Mouse (Mus musculus): ENCODE measurements around the gene Zbtb20. TPM values are rescaled to one million over a fixed set of nuclear protein-coding genes. Genes with fewer than 3 reads are reported as not detected.

Gene Zbtb20
- polyA plus RNA-seq, 1 experiment from 2014 or later, result 35.1 TPM

DNA sequence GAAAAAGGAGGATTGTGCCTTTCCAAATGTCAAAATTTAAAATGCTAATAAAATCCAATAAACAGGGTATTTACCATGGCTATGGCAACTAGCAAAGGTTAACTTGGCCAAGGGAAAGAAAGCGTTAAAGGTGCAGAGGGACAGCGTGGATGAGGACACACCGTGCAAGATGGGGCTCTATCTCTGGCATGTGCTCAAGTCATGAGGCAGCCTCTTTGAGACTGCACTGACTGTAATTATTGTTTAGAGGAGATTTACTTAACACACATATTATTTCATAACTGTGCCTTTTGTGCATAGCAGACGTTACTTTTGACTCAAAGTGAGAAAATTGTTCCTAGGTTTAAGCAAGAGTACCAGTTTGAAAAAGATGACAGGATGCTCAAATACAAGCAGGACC lies 554.3 kb downstream of the Zbtb20 start:
- no peaks in the 10 kb centered on the region for H3K36me3 ChIP-seq (ENCODE audit: control insufficient read depth, insufficient read depth, low read length)
- no peak for ATAC-seq (ENCODE audit: insufficient number of reproducible peaks, insufficient read depth, low FRiP score, low read depth)
- no peak overlapping the region for H3K9ac ChIP-seq (replicated peaks; ENCODE audit: low read depth, low read length)
- whole genome bisulfite sequencing, result 81% methylated on average over 4 of the region's 4 CpGs
- H3K4me1 ChIP-seq (ENCODE audit: control insufficient read depth, insufficient read depth, low read length), result no peaks in the 10 kb centered on the region
- H3K9me3 ChIP-seq (ENCODE audit: control insufficient read depth, low read depth, low read length), result no peaks in the 10 kb centered on the region
- H3K27me3 ChIP-seq (ENCODE audit: control insufficient read depth, insufficient read depth, low read length), result no peaks in the 10 kb centered on the region
- H3K4me2 ChIP-seq (replicated peaks; ENCODE audit: low read depth, low read length), result no peak overlapping the region
- H3K4me3 ChIP-seq (ENCODE audit: low read depth, low read length), result no peak overlapping the region
- H3K27ac ChIP-seq (ENCODE audit: low read length), result no peak overlapping the region

GRCm38 (mm10) chr16:43431514-43432371 lies 556.1 kb downstream of the Zbtb20 start:
- no peak for ATAC-seq (ENCODE audit: insufficient number of reproducible peaks, insufficient read depth, low FRiP score, low read depth)
- no peak overlapping the region for H3K9ac ChIP-seq (replicated peaks; ENCODE audit: low read depth, low read length)
- 79% methylated on average over 5 of the region's 5 CpGs for WGBS

GRCm38 (mm10) chr16:43434941-43435340 lies 559.3 kb downstream of the Zbtb20 start:
- WGBS, result 56% methylated on average over 3 of the region's 3 CpGs
- Histone ChIP-seq H3K36me3 (ENCODE audit: control insufficient read depth, insufficient read depth, low read length) (no peaks in the 10 kb centered on the region), H3K4me2 (replicated peaks; ENCODE audit: low read depth, low read length) (no peak overlapping the region), H3K27ac (ENCODE audit: low read length) (no peak overlapping the region), H3K27me3 (ENCODE audit: control insufficient read depth, insufficient read depth, low read length) (no peaks in the 10 kb centered on the region), H3K4me1 (ENCODE audit: control insufficient read depth, insufficient read depth, low read length) (no peaks in the 10 kb centered on the region), H3K9ac (replicated peaks; ENCODE audit: low read depth, low read length) (no peak overlapping the region), H3K9me3 (ENCODE audit: control insufficient read depth, low read depth, low read length) (no peaks in the 10 kb centered on the region), H3K4me3 (ENCODE audit: low read depth, low read length) (no peak overlapping the region)
- no peak for ATAC-seq (ENCODE audit: insufficient number of reproducible peaks, insufficient read depth, low FRiP score, low read depth)

More at GRCm38 (mm10) chr16:43431514-43432371, 556.1 kb downstream of the Zbtb20 start:
- no peak overlapping the region for H3K27ac ChIP-seq (ENCODE audit: low read length)
- H3K4me2 ChIP-seq (replicated peaks; ENCODE audit: low read depth, low read length), result no peak overlapping the region
- no peak overlapping the region for H3K4me3 ChIP-seq (ENCODE audit: low read depth, low read length)
- H3K4me1 ChIP-seq (ENCODE audit: control insufficient read depth, insufficient read depth, low read length), result no peaks in the 10 kb centered on the region
- H3K27me3 ChIP-seq (ENCODE audit: control insufficient read depth, insufficient read depth, low read length), result no peaks in the 10 kb centered on the region
- H3K9me3 ChIP-seq (ENCODE audit: control insufficient read depth, low read depth, low read length), result no peaks in the 10 kb centered on the region
- no peaks in the 10 kb centered on the region for H3K36me3 ChIP-seq (ENCODE audit: control insufficient read depth, insufficient read depth, low read length)

DNA sequence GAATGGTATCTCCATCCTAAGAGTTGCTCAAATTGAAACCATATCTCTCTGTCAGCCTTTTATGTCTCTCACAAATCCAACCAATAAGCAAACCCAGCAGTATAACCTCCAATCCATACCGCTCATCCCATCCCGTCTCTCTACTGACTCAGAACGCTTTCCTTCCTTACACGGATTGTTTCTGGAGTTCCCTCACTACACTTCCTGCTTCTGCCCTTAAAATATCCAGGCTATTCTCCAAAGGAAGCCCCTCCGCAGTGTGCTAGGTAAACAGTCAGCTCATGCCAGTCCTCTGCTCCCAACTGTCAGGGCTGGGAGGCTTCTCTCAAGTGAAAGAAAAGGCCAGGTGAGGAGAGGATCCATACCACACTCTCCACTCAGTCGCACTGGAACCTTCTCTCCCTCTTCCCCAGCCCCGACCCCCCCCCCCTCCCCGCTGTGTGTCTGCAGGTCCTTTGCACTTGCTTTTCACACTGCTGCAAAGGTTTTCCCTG lies 563.2 kb downstream of the Zbtb20 start:
- ATAC-seq (ENCODE audit: insufficient number of reproducible peaks, insufficient read depth, low FRiP score, low read depth), result no peak
- WGBS, result 65% methylated on average over 8 of the region's 8 CpGs
- no peaks in the 10 kb centered on the region for H3K4me1 ChIP-seq (ENCODE audit: control insufficient read depth, insufficient read depth, low read length)
- no peaks in the 10 kb centered on the region for H3K36me3 ChIP-seq (ENCODE audit: control insufficient read depth, insufficient read depth, low read length)
- no peak overlapping the region for H3K4me2 ChIP-seq (replicated peaks; ENCODE audit: low read depth, low read length)
- no peak overlapping the region for H3K9ac ChIP-seq (replicated peaks; ENCODE audit: low read depth, low read length)
- H3K27ac ChIP-seq (ENCODE audit: low read length), result no peak overlapping the region
- H3K9me3 ChIP-seq (ENCODE audit: control insufficient read depth, low read depth, low read length), result no peaks in the 10 kb centered on the region
- no peak overlapping the region for H3K4me3 ChIP-seq (ENCODE audit: low read depth, low read length)
- no peaks in the 10 kb centered on the region for H3K27me3 ChIP-seq (ENCODE audit: control insufficient read depth, insufficient read depth, low read length)

GRCm38 (mm10) chr16:43441392-43441791 lies 565.7 kb downstream of the Zbtb20 start:
- Histone ChIP-seq H3K9ac (replicated peaks; ENCODE audit: low read depth, low read length) (no peak overlapping the region), H3K36me3 (ENCODE audit: control insufficient read depth, insufficient read depth, low read length) (no peaks in the 10 kb centered on the region), H3K9me3 (ENCODE audit: control insufficient read depth, low read depth, low read length) (no peaks in the 10 kb centered on the region), H3K4me1 (ENCODE audit: control insufficient read depth, insufficient read depth, low read length) (no peaks in the 10 kb centered on the region), H3K27ac (ENCODE audit: low read length) (no peak overlapping the region), H3K27me3 (ENCODE audit: control insufficient read depth, insufficient read depth, low read length) (no peaks in the 10 kb centered on the region), H3K4me2 (replicated peaks; ENCODE audit: low read depth, low read length) (no peak overlapping the region), H3K4me3 (ENCODE audit: low read depth, low read length) (no peak overlapping the region)
- 67% methylated on average over 6 of the region's 6 CpGs for whole genome bisulfite sequencing
- no peak for ATAC-seq (ENCODE audit: insufficient number of reproducible peaks, insufficient read depth, low FRiP score, low read depth)

GRCm38 (mm10) chr16:43443034-43443433 lies 567.4 kb downstream of the Zbtb20 start:
- Histone ChIP-seq H3K9me3 (ENCODE audit: control insufficient read depth, low read depth, low read length) (no peaks in the 10 kb centered on the region), H3K4me2 (replicated peaks; ENCODE audit: low read depth, low read length) (no peak overlapping the region), H3K4me1 (ENCODE audit: control insufficient read depth, insufficient read depth, low read length) (no peaks in the 10 kb centered on the region), H3K27ac (ENCODE audit: low read length) (no peak overlapping the region), H3K36me3 (ENCODE audit: control insufficient read depth, insufficient read depth, low read length) (no peaks in the 10 kb centered on the region), H3K9ac (replicated peaks; ENCODE audit: low read depth, low read length) (no peak overlapping the region), H3K27me3 (ENCODE audit: control insufficient read depth, insufficient read depth, low read length) (no peaks in the 10 kb centered on the region), H3K4me3 (ENCODE audit: low read depth, low read length) (no peak overlapping the region)
- WGBS, result 88% methylated on average over 2 of the region's 2 CpGs
- ATAC-seq (ENCODE audit: insufficient number of reproducible peaks, insufficient read depth, low FRiP score, low read depth), result no peak

DNA sequence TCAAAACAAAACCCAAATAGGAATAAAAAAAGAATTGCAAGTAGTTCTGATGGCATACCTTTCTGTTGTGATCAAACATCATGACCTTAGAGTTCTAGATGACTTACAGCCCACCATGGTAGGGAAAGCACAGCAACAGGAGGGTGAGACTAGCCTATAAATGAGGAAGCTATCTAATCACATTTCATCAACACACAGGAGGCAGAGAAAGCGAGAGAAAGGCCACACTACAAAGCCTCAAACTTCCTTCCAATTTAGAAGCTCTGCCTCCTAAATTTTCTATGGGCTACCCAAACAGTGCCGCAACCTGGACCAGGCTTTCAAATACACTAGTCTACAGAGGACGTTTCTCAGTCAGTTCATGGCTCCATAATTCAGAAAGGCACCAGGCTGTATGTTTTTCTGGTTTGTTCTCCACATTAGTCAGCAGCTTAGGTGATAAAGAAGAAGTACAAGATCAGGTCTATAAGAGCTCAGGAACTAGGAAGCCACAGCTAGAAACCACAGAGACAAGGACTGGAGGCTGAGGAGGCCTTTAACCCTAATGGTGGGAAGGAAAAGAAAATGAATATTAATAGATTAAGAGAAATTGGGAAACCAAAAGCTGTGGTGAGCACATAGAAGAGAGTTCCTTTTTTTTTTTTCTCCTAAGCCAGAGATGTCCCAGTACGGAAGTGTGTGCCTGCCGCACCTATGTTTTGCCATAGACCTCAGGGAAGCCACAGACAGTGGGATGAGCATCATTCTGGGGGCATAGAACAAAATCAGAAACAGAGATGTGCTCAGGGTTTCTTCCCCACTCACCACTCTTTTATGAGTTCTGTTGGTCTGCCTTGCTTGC lies 572.7 kb downstream of the Zbtb20 start:
- no peaks in the 10 kb centered on the region for H3K4me1 ChIP-seq (ENCODE audit: control insufficient read depth, insufficient read depth, low read length)
- H3K4me3 ChIP-seq (ENCODE audit: low read depth, low read length), result no peak overlapping the region
- H3K4me2 ChIP-seq (replicated peaks; ENCODE audit: low read depth, low read length), result no peak overlapping the region
- H3K9ac ChIP-seq (replicated peaks; ENCODE audit: low read depth, low read length), result no peak overlapping the region
- H3K27ac ChIP-seq (ENCODE audit: low read length), result no peak overlapping the region
- no peaks in the 10 kb centered on the region for H3K27me3 ChIP-seq (ENCODE audit: control insufficient read depth, insufficient read depth, low read length)
- H3K9me3 ChIP-seq (ENCODE audit: control insufficient read depth, low read depth, low read length), result no peaks in the 10 kb centered on the region
- ATAC-seq (ENCODE audit: insufficient number of reproducible peaks, insufficient read depth, low FRiP score, low read depth), result no peak
- no peaks in the 10 kb centered on the region for H3K36me3 ChIP-seq (ENCODE audit: control insufficient read depth, insufficient read depth, low read length)
- WGBS, result 94% methylated on average over 5 of the region's 5 CpGs

DNA sequence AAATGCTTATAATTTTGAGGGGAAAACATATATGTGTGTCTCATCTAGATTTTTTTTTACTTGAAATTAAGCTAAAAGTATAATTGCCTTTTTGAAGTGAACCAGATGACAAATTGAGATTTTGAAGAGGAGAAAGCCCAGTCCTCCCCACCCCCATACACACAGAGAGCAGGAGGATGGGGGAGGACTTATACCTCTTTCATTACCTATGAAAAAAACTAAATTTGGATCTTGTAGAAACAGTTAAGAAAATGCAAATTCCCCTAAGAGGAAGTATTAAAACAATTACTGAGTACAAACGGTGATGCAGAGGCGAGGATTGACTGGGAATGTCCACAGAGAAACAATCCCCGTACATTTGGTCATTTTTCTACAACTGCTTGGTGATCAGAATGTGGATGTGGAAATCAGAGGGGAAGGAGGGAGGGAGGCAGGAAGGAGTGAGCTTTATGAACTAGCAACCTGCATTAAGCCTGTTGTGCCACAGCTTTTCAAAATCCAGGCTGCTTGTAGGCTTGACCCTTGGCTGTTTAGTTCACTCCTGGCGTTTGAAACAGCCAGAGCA lies 578.8 kb downstream of the Zbtb20 start:
- ATAC-seq (ENCODE audit: insufficient number of reproducible peaks, insufficient read depth, low FRiP score, low read depth), result no peak
- H3K9me3 ChIP-seq (ENCODE audit: control insufficient read depth, low read depth, low read length), result no peaks in the 10 kb centered on the region
- no peak overlapping the region for H3K27ac ChIP-seq (ENCODE audit: low read length)
- no peaks in the 10 kb centered on the region for H3K4me1 ChIP-seq (ENCODE audit: control insufficient read depth, insufficient read depth, low read length)
- no peak overlapping the region for H3K4me2 ChIP-seq (replicated peaks; ENCODE audit: low read depth, low read length)
- no peak overlapping the region for H3K9ac ChIP-seq (replicated peaks; ENCODE audit: low read depth, low read length)
- H3K4me3 ChIP-seq (ENCODE audit: low read depth, low read length), result no peak overlapping the region
- 54% methylated on average over 4 of the region's 4 CpGs for WGBS
- no peaks in the 10 kb centered on the region for H3K36me3 ChIP-seq (ENCODE audit: control insufficient read depth, insufficient read depth, low read length)
- no peaks in the 10 kb centered on the region for H3K27me3 ChIP-seq (ENCODE audit: control insufficient read depth, insufficient read depth, low read length)
